Mouse (Mus musculus) midbrain, embryonic 14.5 days (tissue): ENCODE data around the gene Sptssa. TPM values are rescaled to one million over a fixed set of nuclear protein-coding genes. Genes with fewer than 3 reads are reported as not detected.

Source experiments
- ATAC-seq: fragments of 200-750 bp; cut with Nextera tagmentation; 2 replicates; pipeline ENCODE4 v1.8.0; 2017; ENCODE audit warnings: moderate number of reproducible peaks, moderate library complexity; ENCODE audit not compliant: low FRiP score, low TSS enrichment
- DNase-seq: peaks from one replicate; pipeline ENCODE4 v3.0.0-alpha.2; 2015
- H3K27ac ChIP-seq: fragments of 300-500 bp; sonication (generic); replicated peaks from 2 replicates; pipeline ENCODE4 v1.5.1; 2014; ENCODE audit warnings: mild to moderate bottlenecking, low read depth, low read length, moderate library complexity
- H3K27me3 ChIP-seq: fragments of 300-500 bp; sonication (generic); 2 replicates; pipeline ENCODE4 v1.6.1; 2014; ENCODE audit warnings: low read length, control low read depth, mixed read lengths; ENCODE audit not compliant: control insufficient read depth, insufficient read depth
- H3K36me3 ChIP-seq: fragments of 300-500 bp; sonication (generic); 2 replicates; pipeline ENCODE4 v1.6.1; 2014; ENCODE audit warnings: low read length, control low read depth; ENCODE audit not compliant: control insufficient read depth, insufficient read depth
- H3K4me1 ChIP-seq: fragments of 300-500 bp; sonication (generic); 2 replicates; pipeline ENCODE4 v1.6.1; 2014; ENCODE audit warnings: mild to moderate bottlenecking, antibody characterized with exemption, low read length, control low read depth; ENCODE audit not compliant: control insufficient read depth, insufficient read depth
- H3K4me2 ChIP-seq: fragments of 300-500 bp; sonication (generic); 2 replicates; pipeline ENCODE4 v1.6.1; 2014; ENCODE audit warnings: mild to moderate bottlenecking, low read length, moderate library complexity
- H3K4me3 ChIP-seq: fragments of 300-500 bp; sonication (generic); replicated peaks from 2 replicates; pipeline ENCODE4 v1.5.1; 2014; ENCODE audit warnings: low read depth, low read length
- H3K9ac ChIP-seq: fragments of 300-500 bp; sonication (generic); replicated peaks from 2 replicates; pipeline ENCODE4 v1.6.1; 2014; ENCODE audit warnings: mild to moderate bottlenecking, low read length, moderate library complexity
- H3K9me3 ChIP-seq: fragments of 300-500 bp; sonication (generic); 2 replicates; pipeline ENCODE4 v1.6.1; 2016; ENCODE audit warnings: low read length, control low read depth, mixed read lengths; ENCODE audit not compliant: control insufficient read depth
- WGBS: fragments of 180-500 bp; shearing (Covaris S2); extraction: QIAGEN DNeasy Blood & Tissue Kit; methylation state at CpG from one replicate; pipeline ENCODE4 v1.1.7; 2014; 5-methylcytosine and 5-hydroxymethylcytosine counted together
- microRNA counts: library from miRNA; unstranded; fragments of <30 nt; microRNA quantifications from one replicate; lab custom pipeline; 2016
- microRNA-seq: library from miRNA; unstranded; fragments of <30 nt; microRNA quantifications from one replicate; pipeline ENCODE4, GENCODE M21; 2016
- polyA plus RNA-seq: library from polyadenylated mRNA; unstranded; fragments of >200 nt; fragmentation: Nextera tagmentation; extraction: Ambion mirVana; gene quantifications from 2 replicates; pipeline ENCODE4 v1.2.1, GENCODE M21; 2014

Gene Sptssa
- polyA plus RNA-seq, 1 experiment from 2014 or later = 185 TPM

DNA sequence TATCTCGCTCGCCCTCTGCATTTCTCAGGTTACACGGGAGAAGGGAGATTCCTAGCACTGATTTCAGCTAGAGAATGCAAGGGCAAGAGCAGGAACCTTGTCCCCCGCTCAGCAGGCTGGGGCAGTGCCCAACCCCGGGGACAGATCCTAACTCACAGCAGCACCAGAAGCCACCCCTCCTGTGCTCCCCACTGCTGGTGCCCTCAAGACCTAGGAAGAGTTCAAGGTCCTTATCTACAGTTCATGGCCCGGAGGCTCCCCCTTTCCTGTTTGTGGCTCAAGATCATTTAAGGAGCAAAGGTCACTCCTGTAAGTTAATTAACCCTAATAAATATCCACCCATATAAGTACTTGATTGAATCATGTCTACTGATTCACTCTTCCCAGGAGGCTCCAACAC, 47.4 kb downstream of the Sptssa start:
- WGBS = 88% methylated on average over 6 of the region's 6 CpGs
- H3K27ac ChIP-seq = no peak overlapping the region
- no peaks in the 10 kb centered on the region for H3K27me3 ChIP-seq
- no peaks in the 10 kb centered on the region for H3K36me3 ChIP-seq
- DNase-seq (no peak), ATAC-seq (no peak)
- H3K9ac ChIP-seq = no peak overlapping the region
- no peak overlapping the region for H3K4me2 ChIP-seq
- H3K4me1 ChIP-seq = no peaks in the 10 kb centered on the region
- no peaks in the 10 kb centered on the region for H3K9me3 ChIP-seq
- no peak overlapping the region for H3K4me3 ChIP-seq

DNA sequence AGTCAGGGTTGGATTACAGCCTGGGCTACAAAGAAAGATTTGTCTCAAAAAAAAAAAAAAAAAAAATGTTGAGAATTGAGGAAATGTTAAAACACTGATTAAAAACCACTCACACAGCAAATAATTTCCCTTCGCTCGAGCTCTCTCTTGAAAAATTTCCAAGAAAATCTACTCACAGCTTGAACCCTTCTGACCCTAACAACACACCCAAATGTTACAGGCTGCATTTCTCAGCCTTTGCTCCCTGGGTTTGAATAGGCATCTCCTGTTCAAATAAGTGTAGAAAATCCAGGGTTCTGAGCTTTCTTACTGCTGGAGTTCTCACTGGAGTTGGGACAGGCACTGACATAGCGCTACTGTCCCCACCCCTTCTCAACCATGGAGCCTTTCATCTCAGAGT, 51.2 kb downstream of the Sptssa start:
- Histone ChIP-seq H3K36me3 (no peaks in the 10 kb centered on the region), H3K4me1 (no peaks in the 10 kb centered on the region), H3K27me3 (no peaks in the 10 kb centered on the region), H3K27ac (no peak overlapping the region), H3K9ac (no peak overlapping the region), H3K9me3 (no peaks in the 10 kb centered on the region), H3K4me2 (no peak overlapping the region), H3K4me3 (no peak overlapping the region)
- WGBS = 91% methylated on average over 3 of the region's 3 CpGs
- ATAC-seq (no peak), DNase-seq (no peak)

DNA sequence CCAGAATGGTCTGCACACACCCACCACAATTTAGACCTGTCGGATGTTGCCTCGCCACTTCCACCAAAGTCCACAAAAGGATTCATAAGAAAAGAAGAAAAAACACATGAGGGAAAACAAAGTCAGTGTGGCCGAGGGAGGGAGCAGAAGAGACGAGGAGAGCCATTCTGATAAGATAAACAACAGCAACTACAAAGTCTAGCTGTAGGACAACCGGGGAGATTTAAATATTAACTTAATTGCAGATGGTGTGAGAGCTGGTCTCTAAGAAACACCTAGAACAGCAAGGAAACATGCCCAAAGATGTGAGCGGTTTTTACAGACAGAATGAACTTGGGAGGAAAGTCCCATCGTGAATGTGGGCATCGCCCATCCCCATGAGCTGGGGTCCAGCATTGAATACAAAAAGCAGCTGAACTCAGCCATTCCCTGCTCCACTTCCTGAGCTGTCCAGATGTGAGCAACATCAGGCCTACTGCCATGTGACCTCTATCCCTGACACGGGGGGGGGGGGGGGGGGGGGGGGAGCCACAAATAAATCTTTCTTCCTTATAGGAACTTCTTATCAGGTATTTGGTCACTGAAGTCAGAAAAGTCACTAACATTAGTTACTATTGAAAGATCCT, 52.7 kb downstream of the Sptssa start:
- Histone ChIP-seq H3K4me1 (no peaks in the 10 kb centered on the region), H3K9ac (no peak overlapping the region), H3K4me2 (no peak overlapping the region), H3K36me3 (no peaks in the 10 kb centered on the region), H3K27ac (no peak overlapping the region), H3K4me3 (no peak overlapping the region), H3K9me3 (no peaks in the 10 kb centered on the region), H3K27me3 (no peaks in the 10 kb centered on the region)
- ATAC-seq (no peak), DNase-seq (no peak)
- WGBS = 88% methylated on average over 9 of the region's 9 CpGs

DNA sequence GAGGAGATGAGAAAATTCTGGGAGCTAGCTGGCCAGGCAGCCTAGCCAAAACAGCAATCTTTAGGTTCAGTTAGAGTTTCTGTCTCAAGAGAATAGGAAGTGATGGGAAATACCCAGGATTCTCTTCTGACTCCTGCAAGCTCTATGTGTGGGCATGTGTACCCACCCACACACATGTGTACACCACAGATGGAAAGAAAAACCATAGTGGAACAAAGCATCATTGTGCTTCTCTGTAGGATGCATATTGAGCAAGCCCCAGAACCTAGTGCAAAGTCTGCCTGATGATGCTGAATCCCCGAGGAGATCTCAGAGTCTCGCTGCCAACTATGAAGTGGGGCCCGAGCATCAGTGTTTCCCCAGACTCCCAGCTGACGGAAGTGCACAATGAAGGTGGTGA, 55.9 kb downstream of the Sptssa start:
- no peaks in the 10 kb centered on the region for H3K36me3 ChIP-seq
- no peak overlapping the region for H3K9ac ChIP-seq
- DNase-seq (no peak), ATAC-seq (no peak)
- H3K27ac ChIP-seq = no peak overlapping the region
- WGBS = 95% methylated on average over 4 of the region's 4 CpGs
- no peak overlapping the region for H3K4me2 ChIP-seq
- H3K27me3 ChIP-seq = no peaks in the 10 kb centered on the region
- no peaks in the 10 kb centered on the region for H3K4me1 ChIP-seq
- H3K4me3 ChIP-seq = no peak overlapping the region
- no peaks in the 10 kb centered on the region for H3K9me3 ChIP-seq

DNA sequence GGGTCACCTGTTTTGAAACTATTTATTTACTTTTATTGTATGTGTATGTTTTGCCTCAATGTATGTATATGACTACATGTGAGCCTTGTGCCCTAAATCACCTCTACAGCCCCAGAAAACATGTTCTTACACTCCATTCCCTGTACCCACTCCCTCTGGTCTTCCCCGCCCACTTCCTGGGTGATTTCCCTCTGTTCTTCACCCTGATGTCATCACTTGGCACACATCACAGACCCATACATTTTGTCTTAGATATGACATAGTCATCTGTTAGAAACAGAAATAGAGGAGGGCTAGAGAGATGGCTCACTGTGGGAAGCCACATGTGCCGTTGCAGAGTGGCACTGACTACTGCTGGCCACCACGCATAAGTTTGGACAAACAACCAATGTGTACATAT, 58.0 kb downstream of the Sptssa start:
- Histone ChIP-seq H3K27ac (no peak overlapping the region), H3K9me3 (no peaks in the 10 kb centered on the region), H3K4me1 (no peaks in the 10 kb centered on the region), H3K4me3 (no peak overlapping the region), H3K36me3 (no peaks in the 10 kb centered on the region), H3K27me3 (no peaks in the 10 kb centered on the region), H3K4me2 (no peak overlapping the region), H3K9ac (no peak overlapping the region)
- DNase-seq (no peak), ATAC-seq (no peak)
- 93% methylated on average over 3 of the region's 3 CpGs for WGBS

DNA sequence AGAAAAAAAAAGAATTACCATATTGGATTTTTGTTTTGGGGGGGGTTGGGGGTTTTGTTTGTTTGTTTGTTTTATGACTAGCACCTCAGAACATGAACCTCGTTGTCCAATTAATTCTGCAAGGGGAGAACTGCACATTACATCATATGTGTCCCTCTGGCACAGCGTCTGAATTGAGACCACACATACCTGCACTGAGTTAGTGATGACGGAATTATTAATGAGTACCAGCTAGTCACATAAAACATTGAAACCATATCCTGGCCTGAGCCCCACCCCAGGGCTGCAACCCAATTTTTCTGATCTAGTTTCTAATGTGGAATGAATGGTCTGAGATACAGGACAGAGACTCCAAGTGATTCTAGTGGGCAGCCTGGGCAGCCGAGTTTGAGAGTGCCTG, 59.7 kb downstream of the Sptssa start:
- Histone ChIP-seq H3K9me3 (no peaks in the 10 kb centered on the region), H3K27me3 (no peaks in the 10 kb centered on the region), H3K9ac (no peak overlapping the region), H3K4me3 (no peak overlapping the region), H3K36me3 (no peaks in the 10 kb centered on the region), H3K4me2 (no peak overlapping the region), H3K4me1 (no peaks in the 10 kb centered on the region), H3K27ac (no peak overlapping the region)
- 93% methylated on average over 4 of the region's 4 CpGs for WGBS
- DNase-seq = no peak
- no peak for ATAC-seq

MicroRNAs within 50 kb of the gene (microRNA counts, 519-probe panel; counts per million panel counts)
- not detected for microRNA mmu-miR-1892 (lab: Ali Mortazavi, UCI)

Small RNAs within 50 kb of the gene (microRNA-seq; reads per million reads assigned to microRNA genes)
- not detected for gene Mir1892

Other genes starting within 250 kb of the Sptssa start
- gene Eapp, start 39.3 kb upstream of the Sptssa start, polyA plus RNA-seq = 85.0 and 103 TPM in 2 replicates
- 156 and 175 TPM in 2 replicates for gene Snx6, start 139.1 kb upstream of the Sptssa start, polyA plus RNA-seq
- gene Cfl2, start 206.3 kb upstream of the Sptssa start, polyA plus RNA-seq = 283 and 312 TPM in 2 replicates